Mouse (Mus musculus): ENCODE results near the gene C530025M09Rik.

C530025M09Rik gene

GRCm38 (mm10) chr2:149830536-149831458 is at the start of gene C530025M09Rik:
Gene C530025M09Rik (minus strand): TSS chr2:149831213.
- peak; percentile 44 for DNase-seq (ENCODE audit: low read depth, low spot score)

DNA sequence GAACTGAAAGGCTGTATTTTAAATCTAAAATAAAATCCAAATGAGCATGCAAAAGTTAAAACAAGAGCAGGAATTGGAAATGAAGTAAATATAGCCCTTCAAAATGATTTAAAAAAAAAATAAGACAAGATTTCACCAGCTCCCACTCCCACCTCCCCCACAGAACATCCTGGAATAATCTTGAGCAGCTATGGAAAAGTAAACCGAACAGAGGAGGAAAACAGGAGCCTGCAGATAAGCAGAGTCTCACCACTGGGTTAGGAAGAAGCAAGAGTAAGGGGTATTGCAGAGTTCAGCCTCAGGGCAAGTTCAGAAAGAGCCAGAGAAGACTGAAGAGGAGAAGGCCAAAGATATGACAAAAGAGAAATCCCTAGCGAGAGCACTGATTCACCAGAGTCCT is 46.9 kb upstream of the C530025M09Rik start:
- DNase-seq (ENCODE audit: low read depth, low spot score): no peak

DNA sequence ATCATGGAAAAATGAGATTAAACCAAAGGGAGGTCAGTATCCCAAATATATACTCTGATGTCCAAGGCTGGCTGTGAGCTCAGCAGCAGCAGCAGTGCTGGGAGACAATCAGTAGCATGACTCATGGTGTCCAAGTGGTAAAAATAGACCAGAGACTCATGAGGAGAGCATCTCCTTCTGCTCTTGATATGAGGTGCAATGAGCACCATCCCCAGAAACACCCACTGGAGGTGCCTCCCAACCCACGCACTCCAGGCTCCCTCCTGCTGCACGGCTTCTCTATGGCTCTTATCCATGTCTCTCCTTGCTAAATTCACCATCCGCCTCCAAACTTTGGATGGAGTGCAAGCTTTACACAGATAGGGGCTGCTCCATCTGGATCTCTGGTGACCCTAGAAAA is 42.3 kb upstream of the C530025M09Rik start:
- no peak for DNase-seq (ENCODE audit: low read depth, low spot score)

DNA sequence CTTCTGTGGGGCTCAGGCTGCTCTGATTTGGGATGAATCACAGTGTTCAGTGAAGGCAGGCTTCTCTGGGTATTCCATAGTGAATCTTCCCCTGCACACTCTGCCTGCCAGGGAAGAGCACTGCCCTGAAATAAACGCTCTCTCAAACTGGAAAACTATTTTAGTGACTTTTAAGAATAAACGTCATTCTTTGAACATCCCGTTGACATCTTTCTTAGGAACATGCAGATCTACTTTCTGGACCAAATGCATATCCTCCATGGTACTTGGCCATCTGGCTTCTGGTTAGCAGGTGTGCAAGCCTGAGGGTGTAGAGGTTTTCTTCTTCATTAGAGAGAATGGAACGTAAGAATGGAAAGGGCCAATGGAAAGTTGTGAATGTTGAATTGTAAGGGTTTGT is 41.5 kb upstream of the C530025M09Rik start:
- DNase-seq (ENCODE audit: low read depth, low spot score): no peak

DNA sequence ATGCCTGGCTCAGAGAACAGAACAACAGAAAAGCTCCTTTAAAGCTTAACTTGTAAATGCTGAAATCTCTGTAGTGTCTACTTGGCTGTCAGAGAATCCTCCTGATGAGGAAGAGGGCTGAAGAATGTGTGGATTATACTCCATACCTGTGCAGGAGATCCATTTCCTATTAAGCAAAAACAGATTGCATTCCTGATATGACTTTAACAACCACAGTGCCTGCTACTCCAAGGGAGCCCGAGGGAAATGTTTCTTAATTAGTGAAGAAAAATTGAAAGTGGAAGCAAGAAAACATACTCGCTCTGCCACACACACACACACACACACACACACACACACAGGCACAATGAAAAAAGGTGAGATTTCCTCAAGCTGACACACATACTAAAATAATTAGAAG is 39.5 kb upstream of the C530025M09Rik start:
- DNase-seq (ENCODE audit: low read depth, low spot score): no peak

DNA sequence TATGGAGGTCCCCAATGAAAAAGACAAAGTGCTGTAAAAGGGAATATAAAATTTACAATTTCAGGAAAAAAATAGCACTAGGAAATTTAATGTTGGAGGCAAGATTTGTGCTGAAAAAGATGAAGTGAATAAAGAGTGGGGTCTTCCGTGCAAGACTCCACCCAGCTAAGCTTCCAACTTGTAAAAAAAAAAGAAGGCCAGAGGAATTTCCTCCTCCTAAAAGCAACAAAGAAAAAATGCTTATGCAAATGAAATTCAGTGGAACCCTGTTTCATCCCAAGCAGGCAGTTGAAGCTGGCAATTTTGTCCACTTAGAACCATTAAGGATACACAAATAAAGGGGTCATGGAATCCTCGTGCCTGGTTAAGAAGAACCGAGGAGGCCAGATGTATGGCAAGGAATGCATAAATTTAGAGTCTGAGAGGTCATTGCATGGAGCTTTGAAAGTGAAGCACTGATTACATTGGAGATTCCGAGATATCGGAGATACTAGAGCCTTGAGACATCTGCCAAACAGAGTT is 35.0 kb upstream of the C530025M09Rik start:
- DNase-seq (ENCODE audit: low read depth, low spot score): no peak

DNA sequence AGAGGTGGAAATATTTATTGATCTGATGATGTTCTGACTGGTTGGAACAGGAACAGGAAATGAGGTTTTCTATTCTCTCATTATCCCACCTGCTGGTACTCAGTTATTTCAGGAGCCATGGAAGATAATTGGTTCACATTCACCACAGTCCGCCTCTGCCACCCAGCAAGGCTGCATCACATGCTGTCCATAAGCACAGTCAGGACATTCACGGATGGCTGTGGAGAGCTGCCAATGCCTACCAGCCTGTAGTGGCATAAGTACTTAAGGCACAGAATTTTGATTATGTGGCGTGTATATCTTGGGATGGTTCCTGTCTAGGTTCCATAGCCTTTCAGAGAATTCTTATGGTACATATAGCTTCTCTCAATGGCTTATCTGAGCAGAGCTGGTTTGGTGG is 30.0 kb upstream of the C530025M09Rik start:
- DNase-seq (ENCODE audit: low read depth, low spot score): no peak

DNA sequence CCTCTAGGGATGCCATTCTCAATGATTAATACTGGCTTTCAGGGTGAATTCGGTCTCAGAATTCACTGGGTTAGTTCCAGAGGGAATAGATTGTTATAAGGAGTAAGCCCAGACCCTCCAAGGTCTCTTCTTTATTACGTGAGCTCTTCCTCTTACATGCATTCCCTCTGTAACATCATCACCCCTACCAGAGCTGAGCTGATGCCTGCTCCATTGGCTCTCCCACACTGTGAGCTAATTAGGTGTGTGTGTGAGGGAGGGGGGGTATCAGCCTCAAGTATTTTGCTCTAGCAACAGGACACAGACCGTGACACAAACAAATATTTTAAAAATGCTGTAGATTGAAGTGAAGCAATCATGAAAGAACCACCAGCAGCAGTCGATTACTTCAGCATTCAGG is 17.8 kb upstream of the C530025M09Rik start:
- DNase-seq (ENCODE audit: low read depth, low spot score): no peak

- no peak for DNase-seq (ENCODE audit: low read depth, low spot score)
Measured at GRCm38 (mm10) chr2:149844575-149844974, 13.6 kb upstream of the C530025M09Rik start.

GRCm38 (mm10) chr2:149839666-149840065 is 8.7 kb upstream of the C530025M09Rik start:
- DNase-seq (ENCODE audit: low read depth, low spot score): no peak

DNA sequence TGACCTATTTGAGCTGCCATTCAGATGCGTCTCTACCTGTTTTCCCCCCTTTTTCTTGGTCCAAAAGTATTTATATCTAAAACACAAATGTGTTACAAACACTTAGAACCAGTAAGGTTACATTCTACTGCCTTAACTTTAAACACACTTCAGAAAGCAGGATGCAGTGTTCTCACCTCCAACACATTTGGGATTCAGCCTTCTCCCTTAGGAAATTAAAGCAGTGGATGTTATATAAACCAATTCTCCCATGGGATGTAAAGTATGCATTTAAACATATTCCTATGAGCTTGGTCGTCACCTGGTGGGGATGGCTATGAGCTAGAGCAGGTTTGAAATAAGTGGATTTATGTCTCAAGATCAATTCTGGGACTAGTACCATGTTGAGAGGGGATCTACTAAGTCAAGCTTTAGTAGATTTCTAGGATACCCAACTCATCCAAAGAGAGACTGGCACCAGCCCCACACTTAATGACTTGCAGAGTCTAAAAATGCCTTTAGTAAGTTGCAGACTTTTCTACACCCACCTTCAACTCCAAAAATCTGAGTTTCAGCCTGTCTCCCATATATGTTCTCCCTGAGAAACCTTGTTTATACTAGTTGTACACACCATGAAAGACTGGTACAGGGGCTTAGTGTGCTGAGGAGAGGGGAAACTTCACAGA is 5.6 kb upstream of the C530025M09Rik start:
- no peak for DNase-seq (ENCODE audit: low read depth, low spot score)

DNA sequence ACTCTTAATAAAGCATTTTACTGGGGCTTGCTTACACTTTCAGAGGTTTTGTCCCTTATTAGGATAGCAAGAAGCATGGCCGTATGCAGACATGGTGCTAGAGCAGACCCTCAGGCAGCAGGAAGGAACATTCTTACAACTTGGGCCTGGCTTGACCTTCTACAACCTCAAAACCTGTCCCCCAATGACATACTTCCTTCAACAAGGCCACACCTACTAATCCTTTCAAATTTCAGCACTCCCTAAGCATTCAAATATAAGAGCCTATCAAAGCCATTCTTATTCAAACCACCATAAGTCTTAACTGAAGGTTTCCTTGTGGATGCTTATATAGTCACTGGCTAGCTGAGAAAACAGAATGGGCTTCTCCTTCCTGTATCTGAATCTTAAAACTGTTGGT is 4.1 kb upstream of the C530025M09Rik start:
- DNase-seq (ENCODE audit: low read depth, low spot score): no peak

GRCm38 (mm10) chr2:149832301-149832700 is 1.3 kb upstream of the C530025M09Rik start:
- DNase-seq (ENCODE audit: low read depth, low spot score): no peak

- DNase-seq (ENCODE audit: low read depth, low spot score): no peak
Measured at GRCm38 (mm10) chr2:149831459-149832245, 639 bp upstream of the C530025M09Rik start.

GRCm38 (mm10) chr2:149829955-149830535 is 968 bp downstream of the C530025M09Rik start:
- no peak for DNase-seq (ENCODE audit: low read depth, low spot score)

DNA sequence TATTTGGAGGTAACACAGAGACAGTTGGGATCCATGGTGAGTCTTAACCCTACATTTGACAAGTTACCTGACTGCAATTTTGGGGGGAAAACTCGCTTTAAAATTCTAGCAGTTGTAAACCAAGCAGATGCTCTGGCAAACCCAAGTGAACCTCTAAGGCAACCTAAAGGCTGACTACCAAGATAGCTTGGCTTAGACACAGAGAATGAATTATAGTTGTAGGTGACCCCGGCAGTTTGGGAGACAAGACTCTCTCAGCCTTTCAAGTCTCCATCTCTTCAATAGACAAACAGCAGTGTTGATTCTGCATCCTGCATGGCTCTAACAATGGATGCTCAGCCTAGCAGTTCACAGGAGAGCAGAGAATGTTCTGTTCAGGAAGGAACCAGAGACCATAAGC is 2.1 kb downstream of the C530025M09Rik start, which contains the start of gene Syndig1:
Syndig1 (plus strand) TSS at position 301 of the 400 bp plus-strand sequence.
- no peak for DNase-seq (ENCODE audit: low read depth, low spot score)

DNA sequence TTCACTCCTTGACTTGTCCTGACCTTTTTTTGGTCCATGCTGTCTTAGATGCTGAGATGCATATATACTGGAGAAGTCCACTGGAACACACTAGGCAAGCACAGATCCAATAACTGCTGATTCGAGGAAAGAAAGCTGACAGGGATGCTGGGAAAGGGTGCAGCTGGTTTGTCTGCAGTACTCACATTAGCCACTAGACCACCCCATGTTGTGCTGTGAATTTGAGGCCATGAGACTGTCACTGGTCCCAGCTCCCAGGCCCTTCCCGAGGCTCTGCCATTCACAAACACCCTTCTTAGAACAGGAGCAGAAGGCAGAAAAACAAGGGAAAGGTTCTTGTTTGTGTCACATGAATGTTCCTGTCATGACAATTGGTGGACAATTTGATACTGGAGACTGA is 10.8 kb downstream of the C530025M09Rik start:
- DNase-seq (ENCODE audit: low read depth, low spot score): no peak

- no peak for DNase-seq (ENCODE audit: low read depth, low spot score)
Measured at GRCm38 (mm10) chr2:149819751-149820150, 11.3 kb downstream of the C530025M09Rik start.

GRCm38 (mm10) chr2:149818395-149818794 is 12.6 kb downstream of the C530025M09Rik start:
- no peak for DNase-seq (ENCODE audit: low read depth, low spot score)

GRCm38 (mm10) chr2:149812899-149813298 is 18.1 kb downstream of the C530025M09Rik start:
- no peak for DNase-seq (ENCODE audit: low read depth, low spot score)

- no peak for DNase-seq (ENCODE audit: low read depth, low spot score)
Measured at GRCm38 (mm10) chr2:149805256-149805655, 25.8 kb downstream of the C530025M09Rik start.
